Mouse (Mus musculus): ENCODE results near the gene Olfr1458.

Gene Olfr1458

DNA sequence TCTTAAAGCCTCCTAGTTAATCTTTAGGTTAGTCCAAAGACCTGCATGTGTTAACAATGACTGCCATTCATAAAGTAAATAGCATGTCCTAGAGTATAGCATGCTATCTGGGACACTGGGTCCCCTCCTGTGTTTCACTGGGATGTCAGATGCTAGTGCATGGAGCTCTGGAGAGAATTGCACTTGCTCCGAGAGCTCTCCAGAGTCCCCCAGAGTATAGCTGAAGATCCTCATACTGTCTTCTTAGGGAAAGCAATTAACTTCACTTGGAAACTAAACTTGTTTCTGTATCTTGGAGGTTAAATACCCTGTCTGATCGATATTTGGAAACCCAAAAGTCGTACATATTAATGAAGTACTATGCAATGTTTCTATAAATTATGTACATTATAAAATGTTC, at the start of gene Olfr1458:
Gene Olfr1458 (minus strand): TSS at position 101 of the 400 bp plus-strand sequence.
- no peak for DNase-seq (ENCODE audit: extremely low spot score, low read depth, low spot score)

DNA sequence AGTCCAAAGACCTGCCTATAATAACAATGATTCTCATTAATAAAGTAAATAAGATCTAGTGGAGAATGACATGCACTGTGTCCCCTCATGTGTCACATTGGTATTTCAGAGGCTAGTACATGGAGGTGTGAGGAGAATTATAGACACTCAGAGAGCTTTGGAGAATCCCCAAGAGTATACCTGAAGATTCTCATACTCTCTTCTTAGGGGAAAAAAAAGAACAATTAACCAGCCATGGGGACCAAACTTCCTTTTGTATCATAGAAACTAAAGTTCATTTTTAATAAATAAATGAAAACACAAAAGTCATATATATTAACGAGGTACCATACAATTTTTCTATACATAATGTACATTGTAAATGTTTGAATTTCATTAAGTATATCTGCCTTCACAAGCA, 42.9 kb upstream of the Olfr1458 start, which contains the start of gene Olfr1459:
Gene Olfr1459 (minus strand): TSS at position 101 of the 400 bp plus-strand sequence.
- DNase-seq (ENCODE audit: extremely low spot score, low read depth, low spot score): no peak

DNA sequence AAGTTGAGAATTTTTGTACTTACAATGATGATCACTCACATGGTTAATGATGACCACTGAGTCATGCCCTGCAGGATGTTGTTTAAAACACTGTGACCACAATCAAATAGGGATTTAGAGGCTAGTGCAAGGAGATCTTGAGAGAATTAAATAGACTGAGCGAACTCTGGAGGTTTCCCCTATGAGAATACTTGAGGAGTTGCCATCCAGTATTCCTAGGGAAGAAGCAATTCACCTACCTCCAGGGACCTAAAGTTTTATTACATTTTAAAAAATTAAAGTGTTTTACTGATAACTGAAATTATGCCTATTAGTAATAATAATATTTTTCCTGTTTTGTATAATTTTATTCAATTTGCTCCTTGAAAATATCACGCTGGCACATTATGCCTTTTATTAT, 8.8 kb downstream of the Olfr1458 start, which contains the start of gene Olfr1457:
Gene Olfr1457 (minus strand): TSS at position 101 of the 400 bp plus-strand sequence.
- DNase-seq (ENCODE audit: extremely low spot score, low read depth, low spot score): no peak

DNA sequence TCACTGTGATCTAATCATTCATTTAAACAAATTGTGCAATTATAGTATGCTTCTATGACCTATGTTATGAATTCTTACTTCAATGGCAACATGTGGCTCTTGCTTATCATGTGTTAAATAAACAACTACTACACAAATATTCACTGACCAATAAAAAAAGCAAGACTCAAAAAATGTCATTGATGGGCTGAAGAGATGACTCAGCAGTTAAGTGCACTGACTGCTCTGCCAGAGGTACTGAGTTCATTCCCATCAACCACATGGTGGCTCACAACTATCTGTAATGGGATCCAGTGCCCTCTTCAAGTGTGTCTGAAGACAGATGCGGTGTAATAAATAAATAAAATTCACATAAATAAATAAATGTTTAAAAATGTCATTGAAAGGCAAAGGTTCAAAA, 12.7 kb downstream of the Olfr1458 start:
- DNase-seq (ENCODE audit: extremely low spot score, low read depth, low spot score): no peak

DNA sequence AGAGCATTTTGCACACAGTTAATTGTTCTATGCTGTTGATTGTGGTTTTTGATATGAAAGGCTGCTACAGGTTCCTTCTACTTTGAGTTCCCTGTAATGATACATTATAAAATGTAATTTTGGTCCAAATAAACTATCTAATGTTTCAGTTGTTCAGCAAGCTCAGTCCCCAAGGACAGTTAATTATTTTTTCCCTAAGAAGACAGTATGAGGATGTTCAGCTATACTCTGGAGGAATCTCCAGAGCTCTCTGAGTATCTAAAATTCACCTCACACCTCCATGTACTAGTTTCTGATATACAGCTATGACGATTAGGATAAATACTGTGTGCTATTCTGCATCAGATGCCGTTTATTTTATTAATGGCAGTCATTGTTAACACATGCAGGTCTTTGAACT, 46.3 kb downstream of the Olfr1458 start, which contains the start of gene Olfr1454:
Gene Olfr1454 (plus strand): TSS at position 301 of the 400 bp plus-strand sequence.
- no peak for DNase-seq (ENCODE audit: extremely low spot score, low read depth, low spot score)

All from hindlimb bud, embryonic 11.5 days (tissue).